Mouse (Mus musculus) liver, embryonic 14.5 days (tissue): ENCODE data around the gene C5ar1. TPM values are rescaled to one million over a fixed set of nuclear protein-coding genes. Genes with fewer than 3 reads are reported as not detected.
"Not testable (repeated sequence)": the region's sequence is repeated elsewhere in the genome, so short reads cannot be mapped to it uniquely, and the experiment has no call there.

Experiments used
- ATAC-seq: fragments of 200-750 bp; cut with Nextera tagmentation; 2 replicates; pipeline ENCODE4 v1.8.0; 2017; ENCODE audit warnings: moderate number of reproducible peaks, mild to moderate bottlenecking, moderate library complexity; ENCODE audit not compliant: insufficient read depth
- DNase-seq, 3 experiments: peaks; one replicate each; pipeline ENCODE4 v3.0.0-alpha.2; 2012 to 2013; ENCODE audit warnings: low read depth in 3 of 3, low spot score in 3 of 3
- H3K27ac ChIP-seq: fragments of 300-500 bp; sonication (generic); 2 replicates; pipeline ENCODE4 v1.5.1; 2014; ENCODE audit warnings: moderate library complexity, mild to moderate bottlenecking, control low read depth, inconsistent platforms
- H3K27me3 ChIP-seq: fragments of 300-500 bp; sonication (generic); 2 replicates; pipeline ENCODE4 v1.6.1; 2014; ENCODE audit warnings: mild to moderate bottlenecking, low read length, moderate library complexity; ENCODE audit not compliant: control insufficient read depth, insufficient read depth
- H3K36me3 ChIP-seq: fragments of 300-500 bp; sonication (generic); replicated peaks from 2 replicates; pipeline ENCODE4 v1.6.1; 2014; ENCODE audit warnings: low read depth; ENCODE audit not compliant: control insufficient read depth, insufficient read depth
- H3K4me1 ChIP-seq, 2 experiments: fragments of 200-500 bp in 1 of 2; fragments of 300-500 bp in 1 of 2; sonication (generic) in 1 of 2; replicated peaks; 2 replicates each; pipeline ENCODE4 v1.6.1; 2012 to 2014; ENCODE audit warnings: antibody characterized with exemption in 1 of 2, inconsistent platforms in 1 of 2, low read length in 1 of 2; ENCODE audit not compliant: control insufficient read depth in 2 of 2, insufficient read depth in 2 of 2
- H3K4me2 ChIP-seq: fragments of 300-500 bp; sonication (generic); 2 replicates; pipeline ENCODE4 v1.6.1; 2014; ENCODE audit warnings: low read depth, mild to moderate bottlenecking, control low read depth, moderate library complexity
- H3K4me3 ChIP-seq, 2 experiments: fragments of 200-500 bp in 1 of 2; fragments of 300-500 bp in 1 of 2; sonication (generic) in 1 of 2; 2 replicates each; pipeline ENCODE4 v1.5.1; 2012 to 2014; ENCODE audit warnings: low read depth in 2 of 2, low read length in 2 of 2, mild to moderate bottlenecking in 2 of 2, control low read depth in 1 of 2, inconsistent platforms in 1 of 2, moderate library complexity in 1 of 2; ENCODE audit not compliant: insufficient read depth in 1 of 2
- H3K9ac ChIP-seq: fragments of 300-500 bp; sonication (generic); replicated peaks from 2 replicates; pipeline ENCODE4 v1.6.1; 2014; ENCODE audit warnings: mild to moderate bottlenecking, control low read depth, moderate library complexity
- H3K9me3 ChIP-seq: fragments of 300-500 bp; sonication (generic); 2 replicates; pipeline ENCODE4 v1.6.1; 2016; ENCODE audit warnings: low read length, mixed read lengths; ENCODE audit not compliant: control insufficient read depth
- CTCF ChIP-seq: IDR thresholded peaks from 2 replicates; pipeline ENCODE4 v1.5.1; 2016; ENCODE audit warnings: antibody characterized with exemption, low read depth, control low read depth
- EP300 ChIP-seq: IDR thresholded peaks from 2 replicates; pipeline ENCODE4 v1.6.1; 2016; ENCODE audit warnings: antibody characterized with exemption, low read depth
- WGBS: fragments of 180-500 bp; shearing (Covaris S2); extraction: QIAGEN DNeasy Blood & Tissue Kit; methylation state at CpG from one replicate; pipeline ENCODE4 v1.1.7; 2014; ENCODE audit not compliant: insufficient replicate concordance; 5-methylcytosine and 5-hydroxymethylcytosine counted together
- polyA plus RNA-seq, 2 experiments: library from polyadenylated mRNA; depleted of rRNA in 1 of 2; stranded (reverse) in 1 of 2; unstranded in 1 of 2; fragments of >200 nt; fragmentation: Nextera tagmentation in 1 of 2; extraction: Ambion mirVana in 1 of 2; gene quantifications; 2 replicates each; pipeline versions ENCODE4 v1.2.1 to v1.2.3; 2012 to 2014

The C5ar1 gene
- polyA plus RNA-seq (2012; rRNA removed) (0.95 and 1.1 TPM in 2 replicates), polyA plus RNA-seq (2014; fragmentation: Nextera tagmentation; extraction: Ambion mirVana) (1.1 and 1.9 TPM in 2 replicates)

DNA sequence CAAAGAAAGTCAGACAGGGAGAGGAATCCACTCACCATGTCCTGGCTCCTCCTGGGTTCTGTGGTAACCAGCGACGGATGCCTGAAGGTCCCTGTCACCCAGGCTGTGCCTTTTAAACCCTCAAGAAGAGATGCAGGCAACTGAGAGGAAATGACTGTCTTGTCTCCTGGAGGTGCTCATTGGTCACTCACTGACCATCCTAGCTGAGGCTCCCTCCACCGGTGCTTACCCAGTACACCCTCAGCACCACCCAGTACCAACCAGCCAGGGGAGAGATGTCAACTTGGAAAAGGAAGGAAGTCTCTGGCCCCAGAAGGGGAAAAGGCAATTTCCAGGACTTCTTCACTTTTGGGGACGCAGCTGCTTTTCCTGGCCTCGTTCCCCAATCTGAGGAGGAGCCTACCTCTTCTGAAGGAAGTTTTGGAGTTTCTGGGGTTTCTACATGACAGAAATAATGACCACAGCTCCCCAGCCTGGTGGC lies at the start of gene C5ar1:
C5ar1 (minus strand) TSS at position 431 of the 481 bp plus-strand sequence.
- no peak for ATAC-seq
- H3K4me3 ChIP-seq = no peak within 1 kb of the TSS
- no peaks in the 10 kb centered on the region for H3K36me3 ChIP-seq
- H3K9me3 ChIP-seq = no peaks in the 10 kb centered on the region
- H3K4me1 ChIP-seq = no peaks in the 10 kb centered on the region
- no peak within 1 kb of the TSS for H3K4me2 ChIP-seq
- 37% methylated on average over 5 of the region's 5 CpGs for WGBS
- H3K9ac ChIP-seq = no peak within 1 kb of the TSS
- TF ChIP-seq EP300 (no peak), CTCF (no peak)
- no peaks in the 10 kb centered on the region for H3K27me3 ChIP-seq
- no peak within 1 kb of the TSS for H3K27ac ChIP-seq
- DNase-seq = no peak

DNA sequence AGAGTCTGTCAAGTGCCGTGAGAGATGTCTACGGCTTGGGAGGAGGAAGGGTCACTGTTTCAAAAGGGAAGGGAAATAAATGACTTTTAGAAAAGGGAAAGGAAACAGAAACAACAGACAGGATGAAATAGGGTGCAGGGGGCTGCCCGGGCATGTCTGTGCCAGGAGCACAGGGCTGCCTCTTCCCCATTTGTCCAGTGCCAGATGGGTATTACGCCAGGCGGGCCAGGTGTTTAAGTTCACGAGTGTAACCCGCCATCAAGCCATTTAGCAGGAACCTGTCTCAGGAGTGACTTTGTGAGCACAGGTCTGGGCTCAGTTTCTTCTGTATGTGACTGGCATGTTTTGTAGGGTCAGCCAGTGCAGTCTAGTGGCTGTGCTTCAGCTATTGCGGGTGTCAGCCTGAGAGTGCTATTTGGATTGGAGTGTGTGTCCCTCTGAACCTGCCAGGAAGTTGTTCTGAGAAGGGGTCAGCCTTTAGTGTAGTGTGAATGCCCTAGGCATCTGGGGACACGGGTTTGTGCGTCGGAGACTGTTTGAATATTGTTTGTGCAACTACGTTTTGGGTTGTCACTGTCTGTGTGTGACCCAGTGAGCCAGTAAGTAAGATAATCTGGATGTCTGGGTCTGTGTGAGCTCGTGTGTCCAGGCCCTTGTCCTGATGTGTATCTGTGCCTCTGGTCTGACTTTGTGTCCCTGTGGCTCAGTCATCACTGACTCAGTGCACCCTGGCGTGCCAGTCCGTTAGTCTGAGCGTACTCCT lies 49.4 kb upstream of the C5ar1 start:
- ATAC-seq (no peak), DNase-seq (no peak)
- Histone ChIP-seq H3K9ac (peak overlapping the region; percentile 87), H3K4me2 (peak overlapping the region; percentile 99), H3K4me3 (peak overlapping the region; percentile 47 to 92), H3K27ac (peak overlapping the region; percentile 87), H3K27me3 (peaks cover 10% of the 10 kb centered on the region), H3K4me1 (peaks cover 30 to 32% of the 10 kb centered on the region in 2 experiments), H3K9me3 (no peaks in the 10 kb centered on the region), H3K36me3 (no peaks in the 10 kb centered on the region)
- TF ChIP-seq CTCF (no peak), EP300 (no peak)
- WGBS = 37% methylated on average over 16 of the region's 16 CpGs

DNA sequence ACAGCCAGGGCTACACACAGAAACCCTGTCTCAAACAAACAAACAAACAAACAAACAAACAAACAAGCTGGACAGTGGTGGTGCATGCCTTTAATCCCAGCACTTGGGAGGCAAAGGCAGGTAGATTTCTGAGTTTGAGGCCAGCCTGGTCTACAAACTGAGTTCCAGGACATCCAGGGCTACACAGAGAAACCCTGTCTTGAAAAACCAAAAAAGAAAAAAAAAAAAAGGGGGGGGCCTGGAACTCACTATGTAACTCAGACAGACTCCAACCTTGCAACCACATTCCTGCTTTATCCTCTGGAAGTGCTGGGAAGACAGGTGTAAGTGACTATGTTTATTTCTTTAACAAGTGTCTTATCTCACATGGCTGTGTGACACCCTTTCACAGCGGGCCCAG lies 48.8 kb upstream of the C5ar1 start, which contains the start of gene Bbc3:
Bbc3 (plus strand) TSS at position 301 of the 400 bp plus-strand sequence.
- Histone ChIP-seq H3K4me3 (peak within 1 kb of the TSS; percentile 47 to 92), H3K4me1 (peaks cover 27 to 28% of the 10 kb centered on the region in 2 experiments), H3K9ac (peak within 1 kb of the TSS; percentile 87), H3K4me2 (peak within 1 kb of the TSS; percentile 99), H3K27ac (peak within 1 kb of the TSS; percentile 87)
- not testable (repeated sequence) for ATAC-seq, H3K9me3 ChIP-seq, DNase-seq, H3K36me3 ChIP-seq, H3K27me3 ChIP-seq
- WGBS = 25% methylated on average over 1 of the region's 1 CpGs

DNA sequence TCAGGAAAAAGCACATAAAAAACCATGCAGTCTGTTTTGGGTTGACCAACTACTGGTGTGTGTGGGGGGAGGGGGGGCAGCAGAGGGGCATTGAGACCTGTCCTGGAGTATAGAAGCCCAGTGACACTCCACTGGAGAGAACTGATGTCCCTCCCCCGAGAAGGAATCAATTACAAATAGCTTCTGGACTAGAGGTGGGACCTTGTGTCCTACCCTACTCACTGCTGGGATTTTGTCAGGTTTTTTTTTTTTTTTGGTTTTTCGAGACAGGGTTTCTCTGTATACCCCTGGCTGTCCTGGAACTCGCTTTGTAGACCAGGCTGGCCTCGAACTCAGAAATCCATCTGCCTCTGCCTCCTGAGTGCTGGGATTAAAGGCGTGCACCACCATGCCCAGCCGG lies 47.8 kb upstream of the C5ar1 start:
- WGBS = 57% methylated on average over 6 of the region's 6 CpGs
- not testable (repeated sequence) for H3K9ac ChIP-seq, H3K27me3 ChIP-seq, H3K36me3 ChIP-seq, H3K9me3 ChIP-seq, H3K4me2 ChIP-seq, DNase-seq, H3K4me3 ChIP-seq, ATAC-seq, H3K27ac ChIP-seq
- H3K4me1 ChIP-seq = peaks cover 17 to 20% of the 10 kb centered on the region in 2 experiments

GRCm38 (mm10) chr7:16299419-16300035 lies 40.2 kb upstream of the C5ar1 start:
- DNase-seq (no peak), ATAC-seq (no peak)
- H3K9me3 ChIP-seq = no peaks in the 10 kb centered on the region
- H3K27me3 ChIP-seq = peaks cover 18% of the 10 kb centered on the region
- H3K9ac ChIP-seq = no peak overlapping the region
- H3K36me3 ChIP-seq = no peaks in the 10 kb centered on the region
- H3K4me1 ChIP-seq = peaks cover 11 to 23% of the 10 kb centered on the region in 2 experiments
- H3K4me3 ChIP-seq = peak overlapping the region in 1 of 2 experiments; percentile 27; a peak in 1 of 4 replicates
- peak overlapping the region; percentile 47 for H3K4me2 ChIP-seq
- 3% methylated on average over 52 of the region's 52 CpGs for WGBS
- no peak overlapping the region for H3K27ac ChIP-seq
- TF ChIP-seq CTCF (no peak), EP300 (no peak)
